Mouse (Mus musculus) megakaryocyte, embryonic 14.5 days (primary cell): ENCODE results near the gene B3galt5. TPM values are rescaled to one million over a fixed set of nuclear protein-coding genes. Genes with fewer than 3 reads are reported as not detected.

Experiments
- H3K27me3 ChIP-seq: replicated peaks from 2 replicates; pipeline ENCODE3; 2012; ENCODE audit warnings: inconsistent platforms
- H3K36me3 ChIP-seq: replicated peaks from 2 replicates; pipeline ENCODE3; 2012; ENCODE audit warnings: low read length, inconsistent platforms, mixed read lengths
- H3K4me1 ChIP-seq: 2 replicates; pipeline ENCODE4 v1.6.1; 2012; ENCODE audit warnings: inconsistent platforms
- H3K4me3 ChIP-seq: replicated peaks from 2 replicates; pipeline ENCODE3; 2012; ENCODE audit warnings: moderate library complexity, mild to moderate bottlenecking, inconsistent platforms
- H3K9me3 ChIP-seq: 2 replicates; pipeline ENCODE4 v1.6.1; 2012; ENCODE audit warnings: inconsistent platforms
- FLI1 ChIP-seq: IDR thresholded peaks from 2 replicates; pipeline ENCODE4 v1.6.1; 2012; ENCODE audit warnings: low read length, inconsistent platforms, mixed read lengths
- GATA1 ChIP-seq: IDR thresholded peaks from 3 replicates; pipeline ENCODE4 v1.6.1; 2012; ENCODE audit warnings: mixed read lengths, low read length, inconsistent platforms, borderline replicate concordance
- polyA plus RNA-seq: library from polyadenylated mRNA; stranded (reverse); fragments of >175 nt; gene quantifications from 2 replicates; pipeline ENCODE4 v1.2.3, GENCODE M21; 2012; ENCODE audit warnings: low replicate concordance; ENCODE audit not compliant: insufficient read depth

B3galt5 gene
- polyA plus RNA-seq, 1 experiment = not detected

- Histone ChIP-seq H3K4me1 (no peaks in the 10 kb centered on the region; the same call in 1 of the 2 replicates), H3K4me3 (no peak overlapping the region), H3K27me3 (peaks cover 5% of the 10 kb centered on the region), H3K9me3 (no peaks in the 10 kb centered on the region), H3K36me3 (no peaks in the 10 kb centered on the region)
- TF ChIP-seq FLI1 = no peak
- no peak for TF ChIP-seq GATA1
Observed at GRCm38 (mm10) chr16:96221491-96221890, 14.1 kb upstream of the B3galt5 start.

GRCm38 (mm10) chr16:96221959-96222358, 13.6 kb upstream of the B3galt5 start:
- Histone ChIP-seq H3K27me3 (peaks cover 6% of the 10 kb centered on the region), H3K4me3 (no peak overlapping the region), H3K4me1 (no peaks in the 10 kb centered on the region; the same call in 1 of the 2 replicates), H3K9me3 (no peaks in the 10 kb centered on the region), H3K36me3 (no peaks in the 10 kb centered on the region)
- TF ChIP-seq FLI1 (no peak), GATA1 (no peak)

GRCm38 (mm10) chr16:96222452-96222851, 13.1 kb upstream of the B3galt5 start:
- Histone ChIP-seq H3K36me3 (no peaks in the 10 kb centered on the region), H3K4me1 (no peaks in the 10 kb centered on the region; the same call in 1 of the 2 replicates), H3K27me3 (peaks cover 8% of the 10 kb centered on the region), H3K4me3 (no peak overlapping the region), H3K9me3 (no peaks in the 10 kb centered on the region)
- TF ChIP-seq FLI1 (no peak), GATA1 (no peak)

- Histone ChIP-seq H3K36me3 (no peaks in the 10 kb centered on the region), H3K27me3 (peaks cover 9% of the 10 kb centered on the region), H3K9me3 (no peaks in the 10 kb centered on the region), H3K4me1 (no peaks in the 10 kb centered on the region; the same call in 1 of the 2 replicates), H3K4me3 (no peak overlapping the region)
- TF ChIP-seq FLI1 = no peak
- no peak for TF ChIP-seq GATA1
Observed at GRCm38 (mm10) chr16:96228438-96228837, 7.2 kb upstream of the B3galt5 start.

GRCm38 (mm10) chr16:96229044-96229555, 6.5 kb upstream of the B3galt5 start:
- H3K4me3 ChIP-seq = no peak overlapping the region
- H3K9me3 ChIP-seq = no peaks in the 10 kb centered on the region
- TF ChIP-seq FLI1 (no peak), GATA1 (no peak)

GRCm38 (mm10) chr16:96230411-96230810, 5.2 kb upstream of the B3galt5 start:
- no peaks in the 10 kb centered on the region for H3K4me1 ChIP-seq
- peaks cover 11% of the 10 kb centered on the region for H3K27me3 ChIP-seq
- H3K36me3 ChIP-seq = no peaks in the 10 kb centered on the region
- no peaks in the 10 kb centered on the region for H3K9me3 ChIP-seq
- H3K4me3 ChIP-seq = no peak overlapping the region
- TF ChIP-seq GATA1 (no peak), FLI1 (no peak)

More at GRCm38 (mm10) chr16:96229044-96229555, 6.5 kb upstream of the B3galt5 start:
- Histone ChIP-seq H3K27me3 (peaks cover 11% of the 10 kb centered on the region), H3K4me1 (no peaks in the 10 kb centered on the region; the same call in 1 of the 2 replicates), H3K36me3 (no peaks in the 10 kb centered on the region)

- no peaks in the 10 kb centered on the region for H3K36me3 ChIP-seq
- H3K27me3 ChIP-seq = peaks cover 14% of the 10 kb centered on the region
- H3K4me3 ChIP-seq = no peak overlapping the region
- TF ChIP-seq FLI1 (no peak), GATA1 (no peak)
- no peaks in the 10 kb centered on the region for H3K4me1 ChIP-seq
- no peaks in the 10 kb centered on the region for H3K9me3 ChIP-seq
Observed at GRCm38 (mm10) chr16:96231251-96231650, 4.3 kb upstream of the B3galt5 start.

- Histone ChIP-seq H3K4me1 (no peaks in the 10 kb centered on the region), H3K4me3 (no peak overlapping the region), H3K36me3 (no peaks in the 10 kb centered on the region), H3K27me3 (peaks cover 16% of the 10 kb centered on the region), H3K9me3 (no peaks in the 10 kb centered on the region)
- TF ChIP-seq GATA1 (no peak), FLI1 (no peak)
Observed at GRCm38 (mm10) chr16:96231974-96232373, 3.6 kb upstream of the B3galt5 start.

- Histone ChIP-seq H3K9me3 (no peaks in the 10 kb centered on the region), H3K36me3 (no peaks in the 10 kb centered on the region), H3K4me1 (no peaks in the 10 kb centered on the region), H3K4me3 (no peak overlapping the region), H3K27me3 (peaks cover 12% of the 10 kb centered on the region)
- no peak for TF ChIP-seq FLI1
- TF ChIP-seq GATA1 = no peak
Observed at GRCm38 (mm10) chr16:96233996-96234395, 1.6 kb upstream of the B3galt5 start.

- Histone ChIP-seq H3K4me1 (no peaks in the 10 kb centered on the region), H3K9me3 (peaks cover 48% of the 10 kb centered on the region), H3K27me3 (peaks cover 16% of the 10 kb centered on the region), H3K4me3 (no peak overlapping the region), H3K36me3 (no peaks in the 10 kb centered on the region)
- TF ChIP-seq FLI1 = no peak
- no peak for TF ChIP-seq GATA1
Observed at GRCm38 (mm10) chr16:96244496-96244895, 8.9 kb downstream of the B3galt5 start.

- H3K27me3 ChIP-seq = peaks cover 20% of the 10 kb centered on the region
- no peaks in the 10 kb centered on the region for H3K36me3 ChIP-seq
- H3K9me3 ChIP-seq = peaks cover 71% of the 10 kb centered on the region
- H3K4me1 ChIP-seq = no peaks in the 10 kb centered on the region
- TF ChIP-seq FLI1 = no peak
- peak overlapping the region; percentile 54 for H3K4me3 ChIP-seq
Observed at GRCm38 (mm10) chr16:96249635-96250034, 14.0 kb downstream of the B3galt5 start.
